Mouse (Mus musculus): Measurements from ENCODE around the gene Tmem176a. TPM values are rescaled to one million over a fixed set of nuclear protein-coding genes. Genes with fewer than 3 reads are reported as not detected.

Tmem176a gene
- polyA plus RNA-seq (2014; fragmentation: Nextera tagmentation; extraction: Ambion mirVana) = 21.7 and 22.8 TPM in 2 replicates

DNA sequence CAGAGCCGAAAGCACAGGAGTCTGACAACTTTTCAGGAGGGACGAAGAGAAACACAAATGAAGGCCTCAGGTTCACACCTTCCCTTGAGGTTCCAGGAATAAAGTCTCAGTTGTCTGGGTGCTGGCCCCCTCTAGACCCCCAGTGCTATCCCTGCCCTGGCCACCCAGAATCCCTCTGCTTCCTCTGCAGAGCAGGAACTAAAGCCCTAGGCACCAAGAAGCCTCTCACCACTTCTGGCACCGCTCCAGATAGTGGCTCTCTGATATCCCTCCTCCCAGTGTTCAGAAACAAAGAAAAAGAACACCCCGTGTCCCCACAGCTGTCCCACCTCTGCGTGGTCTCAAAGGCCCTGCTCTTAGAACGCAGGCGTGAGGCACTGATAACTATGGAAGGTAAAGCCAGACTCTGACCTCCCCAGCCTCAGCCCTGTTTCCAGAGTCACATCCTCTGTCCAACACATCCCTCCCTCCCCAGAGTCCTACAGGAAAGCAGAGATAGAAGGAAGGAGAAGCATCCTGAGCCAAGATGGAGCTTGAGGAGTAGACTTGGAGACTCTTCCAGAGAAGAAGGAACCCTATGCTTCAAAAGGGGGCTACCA lies at the start of gene Tmem176a:
TSS of gene Tmem176a (plus strand) at position 549 of the 599 bp plus-strand sequence.
- Histone ChIP-seq H3K9ac (ENCODE audit: low read length) (peak within 1 kb of the TSS; percentile 14), H3K4me3 (ENCODE audit: low read depth, low read length) (peak within 1 kb of the TSS; percentile 18; the same call in 1 of the 2 replicates), H3K27me3 (ENCODE audit: control insufficient read depth, insufficient read depth, low read length) (no peaks in the 10 kb centered on the region), H3K4me1 (ENCODE audit: control insufficient read depth, insufficient read depth, low read length) (no peaks in the 10 kb centered on the region), H3K27ac (ENCODE audit: low read depth, low read length) (no peak within 1 kb of the TSS), H3K9me3 (ENCODE audit: control insufficient read depth, low read length) (no peaks in the 10 kb centered on the region), H3K4me2 (ENCODE audit: low read depth) (peak within 1 kb of the TSS; percentile 35), H3K36me3 (ENCODE audit: control insufficient read depth, insufficient read depth, low read length) (no peaks in the 10 kb centered on the region)
- 47% methylated on average over 7 of the region's 7 CpGs for WGBS
- DNase-seq (ENCODE audit: low spot score) = peak; percentile 47
- no peak for ATAC-seq (ENCODE audit: insufficient read depth, low FRiP score, low TSS enrichment)

DNA sequence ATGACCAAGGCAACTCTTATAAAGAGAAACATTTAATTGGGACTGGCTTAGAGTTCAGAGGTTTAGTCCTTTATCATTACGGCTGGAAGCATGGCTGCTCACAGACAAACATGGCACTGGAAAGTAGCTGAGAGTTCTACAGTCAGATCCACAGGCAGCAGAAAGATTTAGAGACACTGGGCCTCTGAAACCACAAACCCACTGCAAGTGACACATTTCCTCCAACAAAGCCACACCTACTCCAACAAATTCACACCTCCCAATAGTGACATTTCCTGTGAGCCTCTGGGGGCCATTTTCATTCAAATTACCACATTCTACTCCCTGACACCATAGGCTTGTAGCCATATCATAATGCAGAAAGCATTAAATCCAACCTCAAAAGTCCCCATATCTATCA lies 38.8 kb upstream of the Tmem176a start:
- no peak overlapping the region for H3K4me3 ChIP-seq (ENCODE audit: low read depth, low read length)
- H3K9ac ChIP-seq (ENCODE audit: low read length) = no peak overlapping the region
- ATAC-seq (ENCODE audit: insufficient read depth, low FRiP score, low TSS enrichment) (no peak), DNase-seq (ENCODE audit: low spot score) (no peak)
- no peaks in the 10 kb centered on the region for H3K27me3 ChIP-seq (ENCODE audit: control insufficient read depth, insufficient read depth, low read length)
- H3K36me3 ChIP-seq (ENCODE audit: control insufficient read depth, insufficient read depth, low read length) = no peaks in the 10 kb centered on the region
- no peak overlapping the region for H3K27ac ChIP-seq (ENCODE audit: low read depth, low read length)
- H3K4me1 ChIP-seq (ENCODE audit: control insufficient read depth, insufficient read depth, low read length) = no peaks in the 10 kb centered on the region
- 81% methylated on average over 1 of the region's 1 CpGs for WGBS
- H3K9me3 ChIP-seq (ENCODE audit: control insufficient read depth, low read length) = no peaks in the 10 kb centered on the region
- no peak overlapping the region for H3K4me2 ChIP-seq (ENCODE audit: low read depth)

DNA sequence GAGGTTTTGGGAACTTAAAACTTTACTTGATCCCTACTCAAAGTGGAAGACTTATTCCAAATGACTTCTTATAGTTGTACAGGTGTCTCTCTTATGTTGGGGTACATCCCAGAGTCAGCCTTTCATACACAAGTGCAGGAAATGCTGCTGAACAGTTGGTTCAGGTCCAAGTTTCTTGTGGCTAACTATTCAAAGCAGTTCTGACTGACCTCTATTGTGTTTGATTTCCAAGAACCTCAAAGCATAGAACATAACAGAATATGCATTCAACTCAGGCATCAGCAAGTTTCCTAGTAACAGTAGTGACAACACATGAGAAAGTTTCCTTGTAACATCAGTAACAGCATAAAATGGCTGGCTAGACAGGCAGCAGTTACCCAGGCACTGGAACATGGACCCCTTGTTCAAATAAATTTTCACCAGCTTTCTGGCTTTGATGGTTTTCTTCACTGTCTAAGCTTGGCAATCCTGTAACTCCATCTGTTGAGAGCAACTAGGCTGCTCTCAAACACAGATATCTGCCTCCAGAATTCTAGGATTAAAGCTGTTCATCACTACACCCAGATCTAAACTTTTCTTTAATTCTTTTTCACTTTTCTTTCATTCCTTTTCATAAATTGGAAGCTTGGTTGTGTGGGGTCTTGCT lies 37.2 kb upstream of the Tmem176a start:
- Histone ChIP-seq H3K4me2 (ENCODE audit: low read depth) (no peak overlapping the region), H3K36me3 (ENCODE audit: control insufficient read depth, insufficient read depth, low read length) (no peaks in the 10 kb centered on the region), H3K4me3 (ENCODE audit: low read depth, low read length) (no peak overlapping the region), H3K9ac (ENCODE audit: low read length) (no peak overlapping the region), H3K27ac (ENCODE audit: low read depth, low read length) (no peak overlapping the region), H3K4me1 (ENCODE audit: control insufficient read depth, insufficient read depth, low read length) (no peaks in the 10 kb centered on the region), H3K27me3 (ENCODE audit: control insufficient read depth, insufficient read depth, low read length) (no peaks in the 10 kb centered on the region), H3K9me3 (ENCODE audit: control insufficient read depth, low read length) (no peaks in the 10 kb centered on the region)
- DNase-seq (ENCODE audit: low spot score) = no peak
- ATAC-seq (ENCODE audit: insufficient read depth, low FRiP score, low TSS enrichment) = no peak

DNA sequence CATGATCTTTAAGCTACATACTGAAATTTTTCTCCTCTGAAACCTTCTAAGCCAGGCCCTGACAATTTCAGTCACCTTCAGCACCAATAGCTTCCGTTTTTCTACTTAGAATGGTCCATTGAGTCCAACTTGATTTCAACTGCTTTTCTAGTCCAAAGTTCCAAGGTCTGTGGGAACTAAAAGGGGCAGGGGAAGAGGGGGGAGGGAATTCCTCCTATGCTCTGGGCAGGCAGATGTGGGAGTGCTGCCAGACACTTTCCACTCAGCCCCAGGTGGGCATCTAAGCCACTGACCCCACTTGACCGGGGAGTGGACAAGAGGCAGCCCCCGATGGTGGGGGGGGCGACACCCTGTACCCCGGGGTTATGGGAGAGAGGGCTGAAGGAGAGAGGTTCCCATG lies 36.4 kb upstream of the Tmem176a start:
- Histone ChIP-seq H3K4me2 (ENCODE audit: low read depth) (no peak overlapping the region), H3K4me1 (ENCODE audit: control insufficient read depth, insufficient read depth, low read length) (no peaks in the 10 kb centered on the region), H3K9me3 (ENCODE audit: control insufficient read depth, low read length) (no peaks in the 10 kb centered on the region), H3K27me3 (ENCODE audit: control insufficient read depth, insufficient read depth, low read length) (no peaks in the 10 kb centered on the region), H3K9ac (ENCODE audit: low read length) (no peak overlapping the region), H3K27ac (ENCODE audit: low read depth, low read length) (no peak overlapping the region), H3K36me3 (ENCODE audit: control insufficient read depth, insufficient read depth, low read length) (no peaks in the 10 kb centered on the region), H3K4me3 (ENCODE audit: low read depth, low read length) (no peak overlapping the region)
- 86% methylated on average over 5 of the region's 5 CpGs for WGBS
- ATAC-seq (ENCODE audit: insufficient read depth, low FRiP score, low TSS enrichment) = no peak
- DNase-seq (ENCODE audit: low spot score) = no peak

DNA sequence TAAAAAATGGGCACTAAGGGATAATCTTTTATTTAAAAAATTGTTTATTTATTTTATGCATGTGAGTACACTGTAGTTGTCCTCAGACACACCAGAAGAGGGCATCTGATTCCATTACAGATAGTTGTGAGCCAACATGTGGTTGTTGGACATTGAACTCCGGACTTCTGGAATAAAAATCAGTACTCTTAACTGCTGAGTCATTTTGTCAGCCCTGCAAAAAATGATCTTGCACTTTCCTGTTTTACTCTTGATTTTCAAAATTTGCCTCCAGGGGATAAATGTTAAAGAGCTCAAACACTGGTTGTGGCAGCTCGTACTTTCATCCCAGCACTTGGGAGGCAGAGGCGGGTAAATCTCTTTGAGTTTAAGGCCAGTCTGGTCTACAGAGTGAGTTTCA lies 34.0 kb upstream of the Tmem176a start:
- Histone ChIP-seq H3K27me3 (ENCODE audit: control insufficient read depth, insufficient read depth, low read length) (no peaks in the 10 kb centered on the region), H3K4me1 (ENCODE audit: control insufficient read depth, insufficient read depth, low read length) (no peaks in the 10 kb centered on the region), H3K4me2 (ENCODE audit: low read depth) (no peak overlapping the region), H3K36me3 (ENCODE audit: control insufficient read depth, insufficient read depth, low read length) (no peaks in the 10 kb centered on the region), H3K27ac (ENCODE audit: low read depth, low read length) (no peak overlapping the region), H3K9ac (ENCODE audit: low read length) (no peak overlapping the region), H3K4me3 (ENCODE audit: low read depth, low read length) (no peak overlapping the region), H3K9me3 (ENCODE audit: control insufficient read depth, low read length) (no peaks in the 10 kb centered on the region)
- WGBS = 89% methylated on average over 3 of the region's 3 CpGs
- ATAC-seq (ENCODE audit: insufficient read depth, low FRiP score, low TSS enrichment) (no peak), DNase-seq (ENCODE audit: low spot score) (no peak)

DNA sequence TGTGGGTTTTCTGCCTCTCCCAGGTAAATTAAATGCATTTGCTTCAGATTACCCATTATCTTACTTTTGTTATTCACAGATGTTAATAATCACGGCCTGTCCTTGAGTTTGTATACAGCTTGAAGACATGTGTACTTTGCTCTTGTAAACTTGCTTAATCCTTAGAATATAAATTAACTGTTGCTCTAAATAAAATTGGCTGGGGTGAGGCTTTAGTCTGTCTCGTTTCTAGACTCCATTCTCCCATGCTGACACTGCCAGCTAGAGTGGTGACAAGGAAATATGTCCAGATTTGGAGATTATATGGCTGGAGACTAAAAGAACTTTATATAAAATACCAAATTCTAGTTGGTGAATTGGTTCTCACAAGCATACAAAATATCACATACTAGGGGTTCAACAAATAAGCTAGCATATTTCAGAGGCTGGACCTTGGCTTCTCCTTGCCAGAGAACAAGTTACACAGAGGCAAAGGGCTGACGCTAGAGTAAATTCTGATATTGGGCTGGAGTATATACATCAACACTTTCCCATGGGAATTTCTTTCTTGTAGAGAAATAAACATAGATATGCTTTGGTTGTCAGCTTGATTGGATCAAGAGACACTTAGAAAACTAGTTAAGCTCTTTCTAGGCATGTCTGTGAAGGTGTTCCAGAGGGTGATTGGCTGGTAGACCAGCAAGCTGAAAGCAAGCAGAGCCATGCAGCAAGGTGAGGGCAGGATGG lies 31.1 kb upstream of the Tmem176a start:
- no peak overlapping the region for H3K4me3 ChIP-seq (ENCODE audit: low read depth, low read length)
- H3K4me2 ChIP-seq (ENCODE audit: low read depth) = no peak overlapping the region
- H3K9ac ChIP-seq (ENCODE audit: low read length) = no peak overlapping the region
- ATAC-seq (ENCODE audit: insufficient read depth, low FRiP score, low TSS enrichment) (no peak), DNase-seq (ENCODE audit: low spot score) (no peak)
- no peaks in the 10 kb centered on the region for H3K4me1 ChIP-seq (ENCODE audit: control insufficient read depth, insufficient read depth, low read length)
- no peaks in the 10 kb centered on the region for H3K36me3 ChIP-seq (ENCODE audit: control insufficient read depth, insufficient read depth, low read length)
- H3K9me3 ChIP-seq (ENCODE audit: control insufficient read depth, low read length) = no peaks in the 10 kb centered on the region
- WGBS = 74% methylated on average over 3 of the region's 3 CpGs
- no peak overlapping the region for H3K27ac ChIP-seq (ENCODE audit: low read depth, low read length)
- no peaks in the 10 kb centered on the region for H3K27me3 ChIP-seq (ENCODE audit: control insufficient read depth, insufficient read depth, low read length)

DNA sequence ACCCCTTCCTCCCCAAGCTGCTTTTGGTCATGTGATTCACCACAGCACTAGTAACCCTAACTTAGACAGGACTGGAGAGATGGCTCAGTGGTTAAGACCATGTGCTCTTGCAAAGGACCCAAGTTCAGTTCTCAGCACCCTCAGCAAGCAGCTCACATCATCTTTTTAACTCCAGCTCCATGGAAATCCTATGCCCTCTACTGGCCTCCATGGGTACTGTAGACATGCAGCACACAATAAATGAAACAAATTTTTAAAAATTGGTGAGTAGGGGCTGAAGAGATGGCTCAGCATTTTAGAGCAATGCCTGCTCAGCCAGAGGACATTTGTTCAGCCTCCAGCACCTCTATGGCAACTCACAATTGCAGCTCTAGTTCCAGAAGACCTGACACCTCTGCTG lies 25.7 kb upstream of the Tmem176a start:
- Histone ChIP-seq H3K27me3 (ENCODE audit: control insufficient read depth, insufficient read depth, low read length) (no peaks in the 10 kb centered on the region), H3K9ac (ENCODE audit: low read length) (no peak overlapping the region), H3K36me3 (ENCODE audit: control insufficient read depth, insufficient read depth, low read length) (no peaks in the 10 kb centered on the region), H3K9me3 (ENCODE audit: control insufficient read depth, low read length) (no peaks in the 10 kb centered on the region), H3K27ac (ENCODE audit: low read depth, low read length) (no peak overlapping the region), H3K4me1 (ENCODE audit: control insufficient read depth, insufficient read depth, low read length) (no peaks in the 10 kb centered on the region), H3K4me2 (ENCODE audit: low read depth) (no peak overlapping the region), H3K4me3 (ENCODE audit: low read depth, low read length) (no peak overlapping the region)
- DNase-seq (ENCODE audit: low spot score) = no peak
- no peak for ATAC-seq (ENCODE audit: insufficient read depth, low FRiP score, low TSS enrichment)

DNA sequence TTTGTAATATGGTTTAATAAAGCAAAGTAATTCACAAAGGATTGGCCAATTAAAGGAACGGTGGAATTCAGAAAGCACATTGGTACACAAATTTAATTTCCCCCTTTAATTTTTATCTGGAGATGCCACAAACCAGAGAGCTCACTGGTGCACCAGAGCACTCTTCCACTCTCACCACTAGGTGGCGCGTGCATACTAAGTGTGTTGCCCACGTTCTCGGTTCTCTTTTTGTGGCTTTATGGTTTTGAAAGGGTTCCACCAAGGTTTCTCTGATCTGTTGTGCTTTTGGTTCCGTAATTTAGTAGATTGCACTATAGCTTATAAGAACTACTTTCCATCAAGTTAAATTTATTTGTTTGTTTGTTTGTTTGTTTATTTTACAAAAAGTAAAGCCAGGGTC lies 22.9 kb upstream of the Tmem176a start:
- Histone ChIP-seq H3K36me3 (ENCODE audit: control insufficient read depth, insufficient read depth, low read length) (no peaks in the 10 kb centered on the region), H3K4me2 (ENCODE audit: low read depth) (no peak overlapping the region), H3K27me3 (ENCODE audit: control insufficient read depth, insufficient read depth, low read length) (no peaks in the 10 kb centered on the region), H3K9me3 (ENCODE audit: control insufficient read depth, low read length) (no peaks in the 10 kb centered on the region), H3K9ac (ENCODE audit: low read length) (no peak overlapping the region), H3K4me3 (ENCODE audit: low read depth, low read length) (no peak overlapping the region), H3K27ac (ENCODE audit: low read depth, low read length) (no peak overlapping the region), H3K4me1 (ENCODE audit: control insufficient read depth, insufficient read depth, low read length) (no peaks in the 10 kb centered on the region)
- peak; percentile 77 for DNase-seq (ENCODE audit: low spot score)
- 9% methylated on average over 6 of the region's 6 CpGs for WGBS
- ATAC-seq (ENCODE audit: insufficient read depth, low FRiP score, low TSS enrichment) = no peak

All from neural tube, embryonic 11.5 days (tissue).